Mouse (Mus musculus): ENCODE data around the gene Elp5.
"Not testable (repeated sequence)": the region's sequence is repeated elsewhere in the genome, so short reads cannot be mapped to it uniquely, and the experiment has no call there.

Elp5 gene

DNA sequence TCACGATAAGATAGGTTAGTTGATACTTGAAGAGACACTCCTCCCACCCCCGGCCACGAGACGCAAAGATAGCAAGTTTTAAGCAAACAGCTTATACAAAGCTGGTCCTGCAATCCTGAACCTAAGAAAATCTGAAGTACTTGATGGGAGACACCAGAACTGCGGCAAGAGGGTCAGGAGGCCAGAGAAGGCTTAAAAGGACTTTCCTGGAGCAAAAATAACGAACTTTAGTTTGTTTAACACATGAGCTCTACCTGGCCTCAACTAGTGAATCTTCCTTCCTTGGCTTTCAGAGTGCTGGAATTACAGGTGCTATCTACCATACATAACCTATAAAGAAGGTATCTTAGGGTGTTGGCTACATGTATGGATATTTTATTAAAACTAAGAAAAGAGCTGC, 47.6 kb downstream of the Elp5 start:
- DNase-seq (ENCODE audit: low read depth, low spot score): no peak

DNA sequence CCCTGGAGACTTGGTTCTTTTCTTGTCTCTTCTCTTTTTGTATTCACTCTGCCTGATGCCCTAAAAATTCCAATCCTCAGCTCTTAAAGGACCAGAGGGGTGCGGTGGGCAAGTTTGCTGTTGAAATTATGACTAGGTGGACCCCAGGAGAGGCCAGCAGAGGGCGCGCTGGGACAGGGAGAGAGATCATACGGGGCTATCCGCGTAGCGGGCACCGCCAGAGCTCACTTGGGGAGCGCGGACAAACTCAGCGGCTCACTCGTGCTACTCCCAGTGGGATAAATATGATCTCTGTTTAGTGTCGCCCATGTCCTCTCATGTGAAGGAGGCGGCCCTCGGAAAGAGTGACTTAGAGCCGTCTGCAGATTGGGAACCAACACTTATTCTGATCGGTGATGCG, 48.1 kb downstream of the Elp5 start:
- peak; percentile 86 for DNase-seq (ENCODE audit: low read depth, low spot score)

DNA sequence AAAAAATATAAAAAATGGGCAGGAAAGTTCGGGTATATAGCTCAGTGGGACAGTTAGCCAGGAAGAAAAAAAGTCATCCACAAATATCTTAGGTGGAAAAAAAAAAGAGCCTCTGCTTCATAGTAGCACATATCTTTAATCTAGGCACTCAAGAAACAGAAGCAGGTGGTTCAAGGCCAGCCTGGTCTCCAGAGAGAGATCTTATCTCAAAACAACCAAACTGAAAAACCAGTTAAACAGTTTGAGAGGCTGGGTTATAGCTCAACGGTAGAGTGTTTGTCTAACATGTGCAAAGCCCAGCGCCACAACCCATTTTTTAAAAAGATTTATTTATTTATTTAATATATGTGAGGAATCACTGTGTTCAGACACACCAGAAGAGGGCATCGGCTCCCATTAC, 49.3 kb downstream of the Elp5 start:
- no peak for DNase-seq (ENCODE audit: low read depth, low spot score)

DNA sequence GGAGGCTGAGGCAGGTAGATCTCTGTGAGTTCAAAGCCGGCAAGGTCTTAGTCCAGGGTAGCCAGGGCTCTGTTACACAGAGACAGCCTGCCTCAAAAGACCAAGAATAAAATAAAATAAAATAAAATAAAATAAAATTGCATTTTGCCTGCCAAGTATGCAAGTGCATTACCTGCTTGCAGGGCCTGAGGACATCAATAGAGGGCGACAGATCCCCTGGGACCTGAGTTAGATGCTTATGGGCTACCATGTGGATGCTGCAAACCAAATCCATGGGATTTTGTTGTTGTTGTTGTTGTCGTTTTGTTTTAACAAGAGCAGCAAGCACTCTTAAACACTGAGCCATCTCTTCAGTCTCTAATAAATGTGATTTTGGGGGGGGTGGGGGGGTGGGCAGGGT, 50.1 kb downstream of the Elp5 start:
- DNase-seq (ENCODE audit: low read depth, low spot score): no peak

DNA sequence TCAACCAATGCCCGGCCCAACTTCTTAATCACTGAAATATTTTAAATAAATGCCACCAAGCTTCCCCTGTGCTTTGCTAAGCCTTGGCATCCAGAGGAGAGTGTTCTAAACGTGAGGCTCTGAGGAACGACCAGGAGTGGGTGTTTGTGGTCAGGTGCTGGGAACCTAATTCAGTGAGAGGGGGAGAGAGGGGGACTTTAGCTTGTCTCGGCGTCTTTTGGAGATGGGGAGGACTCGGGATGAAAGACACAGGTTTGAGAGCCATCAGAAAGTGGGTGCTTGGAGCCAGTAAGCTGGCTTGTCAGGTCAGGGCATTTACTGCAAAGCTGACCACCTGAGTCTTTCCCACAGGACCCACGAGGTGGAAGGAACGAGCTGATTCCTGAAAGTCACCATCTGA, 50.5 kb downstream of the Elp5 start:
- DNase-seq (ENCODE audit: low read depth, low spot score): no peak

DNA sequence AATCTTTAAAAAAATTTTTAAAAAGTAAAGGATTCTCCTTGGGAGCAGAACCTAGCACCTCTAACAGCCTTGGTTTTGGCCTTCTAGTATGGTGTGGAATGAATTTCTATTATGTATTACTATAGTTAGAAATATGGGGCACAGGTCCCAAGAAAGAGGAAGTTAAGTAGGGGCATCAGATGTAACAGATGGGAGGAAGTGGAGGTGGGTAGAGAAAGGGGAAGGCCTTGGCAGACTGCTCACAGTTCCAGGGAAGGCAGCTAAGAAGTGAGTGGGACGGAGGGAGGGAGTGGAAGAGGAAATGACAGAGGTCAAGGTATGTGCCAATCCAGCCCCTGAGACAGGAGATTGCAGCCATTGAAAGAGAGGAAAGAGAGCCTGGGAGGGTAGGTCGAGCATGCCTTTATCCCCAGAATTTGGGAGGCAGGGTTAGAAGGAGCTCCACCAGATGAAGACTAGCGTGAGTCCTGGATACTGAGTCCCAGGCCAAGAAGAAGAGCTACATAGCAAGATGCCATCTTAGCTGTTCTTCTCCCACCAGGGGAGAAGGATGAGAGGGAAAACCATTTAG, 51.3 kb downstream of the Elp5 start:
- no peak for DNase-seq (ENCODE audit: low read depth, low spot score)

DNA sequence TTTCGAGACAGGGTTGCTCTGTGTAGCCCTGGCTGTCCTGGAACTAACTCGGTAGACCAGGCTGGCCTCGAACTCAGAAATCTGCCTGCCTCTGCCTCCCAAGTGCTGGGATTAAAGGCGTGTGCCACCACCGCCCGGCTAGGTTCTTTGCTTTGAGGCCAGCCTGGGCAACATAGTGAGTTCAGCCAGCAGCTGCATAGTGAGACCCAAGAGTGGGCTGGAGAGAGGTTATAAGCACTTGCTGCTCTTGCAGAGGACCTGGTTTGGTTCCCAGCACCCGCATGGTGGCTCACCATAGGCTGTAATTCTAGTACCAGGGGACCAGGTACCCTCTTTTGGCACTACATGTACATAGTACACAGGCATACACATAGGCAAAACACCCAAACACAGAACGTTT, 52.1 kb downstream of the Elp5 start:
- DNase-seq (ENCODE audit: low read depth, low spot score): not testable (repeated sequence)

DNA sequence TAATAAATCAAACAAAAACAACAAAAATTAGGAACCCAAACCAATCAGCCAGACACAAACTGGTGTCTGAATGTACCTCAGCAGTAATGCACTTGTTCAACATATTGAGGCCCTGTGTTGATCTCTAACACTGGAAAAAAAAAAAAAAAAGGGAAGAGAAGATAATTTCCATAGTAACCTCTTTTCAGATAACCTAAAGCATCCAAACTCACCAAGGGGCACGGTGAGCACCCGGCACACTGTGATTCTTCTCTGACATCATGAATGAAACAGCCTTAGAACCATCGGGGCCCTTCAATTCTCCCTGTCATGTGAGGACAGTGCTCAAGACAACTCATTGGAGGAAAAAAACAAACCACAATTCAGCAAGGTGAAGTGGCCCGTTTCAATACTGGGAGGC, 52.6 kb downstream of the Elp5 start:
- DNase-seq (ENCODE audit: low read depth, low spot score): no peak

DNA sequence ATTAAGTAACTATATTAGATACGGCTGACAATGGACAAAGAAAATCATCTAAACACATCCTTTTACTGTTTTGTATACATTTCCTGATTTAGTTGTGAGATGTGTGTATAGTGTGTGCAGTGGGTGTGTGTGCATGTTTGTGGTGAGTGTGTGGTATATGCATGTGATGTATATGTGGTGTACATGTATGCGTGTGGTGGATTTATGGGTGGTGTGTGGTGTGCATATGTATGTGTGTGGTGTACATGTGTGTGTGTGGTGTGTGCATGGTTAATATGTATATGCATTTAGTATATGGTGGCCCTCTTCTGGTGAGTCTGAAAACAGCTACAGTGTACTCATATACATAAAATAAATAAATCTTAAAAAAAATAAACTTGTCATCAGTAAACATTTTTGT, 54.8 kb downstream of the Elp5 start:
- DNase-seq (ENCODE audit: low read depth, low spot score): no peak

DNA sequence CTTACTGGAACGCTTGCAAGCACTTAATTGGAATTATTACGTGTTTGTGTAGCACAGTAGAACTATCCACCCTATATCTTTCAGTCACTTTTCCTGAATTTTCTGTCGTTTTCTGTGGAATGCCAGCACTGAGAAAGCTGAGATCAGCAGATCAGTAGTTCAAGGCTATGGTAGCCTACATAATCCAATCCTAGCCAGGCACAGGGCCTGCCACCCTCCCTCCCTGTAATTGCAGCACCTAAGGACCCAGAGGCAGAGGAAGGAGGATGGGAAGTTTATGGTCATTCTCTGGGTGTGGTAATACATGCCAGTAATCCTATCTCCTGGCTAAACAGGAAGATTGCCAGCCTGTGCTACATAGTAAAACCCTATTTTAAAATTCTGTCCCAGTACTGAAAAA, 59.5 kb downstream of the Elp5 start:
- no peak for DNase-seq (ENCODE audit: low read depth, low spot score)

DNA sequence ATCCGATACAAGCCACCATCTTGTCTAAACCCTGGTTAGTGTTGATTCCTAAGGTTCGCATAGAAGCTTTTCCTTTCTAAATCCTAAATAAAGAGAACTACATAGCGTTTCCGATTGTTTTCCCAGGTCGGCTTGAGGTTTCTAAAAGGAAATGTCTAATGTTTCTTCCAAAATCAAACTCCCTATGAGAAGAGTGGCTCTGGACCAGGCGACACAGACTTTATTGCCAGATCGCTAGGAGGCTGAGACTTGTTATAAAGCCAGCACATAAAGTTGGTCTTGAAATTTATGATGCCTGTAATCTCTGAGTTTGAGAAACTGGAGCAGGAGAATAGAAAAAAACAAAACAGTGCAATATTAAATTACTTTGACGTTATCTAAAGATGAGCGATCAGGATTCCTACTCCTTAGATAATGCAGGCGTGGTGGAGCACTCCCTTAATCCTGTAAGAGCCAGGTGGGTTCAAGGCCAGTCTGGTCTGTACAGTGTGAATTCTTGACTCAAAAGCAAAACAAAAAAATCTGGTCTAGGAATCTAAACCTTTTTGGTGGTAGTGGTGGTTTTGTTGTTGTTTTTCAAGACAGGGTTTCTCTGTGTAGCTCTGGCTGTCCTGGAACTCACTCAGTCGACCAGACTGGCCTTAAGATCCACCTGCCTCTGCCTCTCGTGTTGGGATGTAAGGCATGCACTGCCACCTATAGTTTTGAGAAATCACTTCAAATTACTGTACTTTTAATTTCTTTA, 60.1 kb downstream of the Elp5 start:
- DNase-seq (ENCODE audit: low read depth, low spot score): no peak

DNA sequence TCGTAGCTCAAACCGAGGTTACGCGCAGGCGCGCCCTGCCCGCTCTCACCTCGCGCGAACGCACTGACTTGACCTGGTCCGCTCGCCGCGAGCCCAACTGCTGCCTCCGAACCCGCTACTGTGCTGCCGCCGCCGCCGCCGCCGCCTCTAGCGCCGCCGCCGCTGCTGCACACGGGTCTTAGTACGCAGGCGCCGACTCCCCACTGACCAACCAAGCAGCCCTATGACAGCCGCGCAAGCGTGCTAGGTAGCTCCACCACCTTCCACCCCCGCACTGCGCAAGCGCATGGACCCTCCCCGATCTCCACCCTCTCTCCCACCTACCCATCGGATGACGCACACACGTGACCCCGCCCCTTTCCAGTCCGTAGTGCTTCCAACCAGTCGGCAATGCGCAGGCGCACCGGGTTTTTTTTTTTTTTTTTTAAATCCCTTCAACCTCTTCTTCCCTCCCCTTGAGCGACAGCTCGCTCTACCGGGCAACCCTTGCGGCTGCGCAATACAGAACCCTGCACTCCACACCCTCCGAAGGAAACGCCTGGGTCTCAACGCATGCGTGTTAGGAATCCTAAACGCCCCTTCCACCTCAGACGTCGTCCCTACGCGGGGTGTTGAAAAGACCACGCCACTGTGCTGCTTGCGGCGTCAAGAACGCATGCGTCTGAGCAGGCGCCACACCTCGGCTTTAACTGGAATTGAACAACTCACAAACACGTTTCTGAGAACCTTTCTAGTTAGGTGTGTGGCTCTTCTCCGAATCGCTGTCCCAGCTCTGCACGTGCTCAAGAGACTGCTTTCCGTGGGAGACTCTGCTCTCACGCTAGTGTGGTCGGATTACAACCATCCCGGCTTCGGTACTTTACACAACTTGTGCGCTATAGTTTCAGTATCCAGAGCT, 61.0 kb downstream of the Elp5 start, which contains the start of gene Eif5a:
Gene Eif5a (minus strand): TSS at position 845 of the 898 bp plus-strand sequence.
- DNase-seq (ENCODE audit: low read depth, low spot score): peak; percentile 100

DNA sequence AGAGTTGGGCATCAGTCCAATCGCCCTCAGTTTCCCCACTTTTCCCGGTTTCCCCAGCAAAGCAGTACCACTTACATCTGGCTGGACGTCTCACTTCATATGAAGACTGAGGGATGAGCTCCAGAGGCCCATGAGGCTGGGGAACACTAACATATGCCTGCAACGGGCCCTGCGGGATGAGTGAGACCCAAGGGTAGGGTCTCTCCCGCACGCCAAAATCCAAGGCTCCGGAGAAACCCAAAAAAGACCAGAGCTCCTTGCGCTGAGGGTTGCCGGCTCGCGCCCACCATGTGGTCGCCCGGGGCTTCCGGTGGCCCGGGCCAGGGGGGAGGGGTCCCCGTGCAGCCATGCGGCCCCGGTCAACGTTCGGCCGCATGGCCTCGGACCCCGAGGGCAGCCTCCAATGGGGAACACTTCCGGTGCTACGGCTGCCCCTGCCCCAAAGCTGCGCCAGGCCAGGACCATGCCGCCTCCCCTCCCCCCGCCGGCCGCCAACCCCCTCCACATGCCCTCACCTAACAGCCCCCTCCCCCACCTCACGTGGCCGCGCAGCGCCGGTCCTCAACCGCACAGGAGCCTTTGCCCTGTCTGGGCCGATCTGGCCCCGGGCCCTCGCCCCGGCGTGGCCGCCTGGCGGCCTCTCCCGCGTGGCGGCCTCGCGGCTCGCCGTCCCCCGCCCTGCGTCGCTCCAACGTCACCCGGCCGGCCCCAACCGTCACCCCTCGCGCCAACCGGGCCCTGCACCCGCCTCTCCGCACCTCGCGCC, 61.9 kb downstream of the Elp5 start:
- DNase-seq (ENCODE audit: low read depth, low spot score): no peak

DNA sequence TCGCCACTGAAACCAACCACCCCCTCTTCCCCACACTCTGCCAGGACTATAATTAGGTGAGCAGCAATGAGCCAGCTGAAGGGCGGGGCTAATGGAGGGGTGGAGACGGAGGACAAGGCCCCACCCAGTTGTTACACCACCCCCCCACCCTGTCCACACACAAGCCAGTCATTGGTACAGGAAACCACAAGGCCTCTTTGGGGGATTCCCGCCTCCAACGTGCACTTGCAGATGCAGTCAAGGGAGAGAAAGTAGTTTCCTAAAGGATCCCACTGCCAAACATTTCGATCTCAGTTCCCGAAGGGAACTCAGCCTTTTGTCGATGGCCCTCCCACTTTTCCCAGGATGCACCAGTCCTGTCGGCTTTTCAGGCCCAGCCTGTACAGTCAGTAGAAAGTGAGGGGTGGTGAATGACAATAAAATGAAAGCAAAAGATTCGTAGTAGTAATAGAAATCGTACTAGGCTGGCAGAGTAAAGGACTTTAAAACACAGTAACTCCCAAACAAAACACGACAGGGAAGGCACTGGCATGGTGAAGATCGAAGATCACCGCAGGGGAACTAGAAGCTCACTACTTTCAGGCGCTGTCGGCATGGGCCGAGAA, 62.6 kb downstream of the Elp5 start:
- peak; percentile 86 for DNase-seq (ENCODE audit: low read depth, low spot score)

DNA sequence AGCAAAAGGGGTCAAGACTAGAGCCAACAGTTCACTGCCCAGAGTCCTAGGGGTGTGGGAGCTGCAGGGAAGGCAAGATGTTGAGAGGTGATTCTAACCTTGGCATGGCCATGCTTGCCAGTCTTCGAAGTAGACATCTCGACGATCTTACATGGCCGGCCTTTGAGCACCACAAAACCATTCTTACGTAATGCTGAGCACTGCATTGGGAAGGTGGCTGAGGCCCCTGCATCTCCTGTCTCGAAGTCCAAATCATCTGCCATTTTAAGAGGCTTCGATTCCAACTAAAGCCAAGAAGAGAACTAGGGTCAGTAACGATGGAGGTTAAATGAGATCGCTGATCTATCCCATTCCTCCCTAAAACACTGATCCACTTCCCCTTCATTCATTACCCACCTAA, 63.3 kb downstream of the Elp5 start:
- DNase-seq (ENCODE audit: low read depth, low spot score): no peak

Measured in c-Kit-negative CD71-positive TER-119-positive erythroid progenitor cells, embryonic 14.5 days (primary cell).